Mouse (Mus musculus): Measurements from ENCODE around the gene Ece1. TPM values are rescaled to one million over a fixed set of nuclear protein-coding genes. Genes with fewer than 3 reads are reported as not detected.
A peak's percentile ranks its signal among the peaks of the same experiment; 100 is the strongest.
"Not testable (repeated sequence)": the region's sequence is repeated elsewhere in the genome, so short reads cannot be mapped to it uniquely, and the experiment has no call there.

Ece1 gene
- total RNA-seq, 2 experiments from 2014 or later = 65.0 to 78.0 TPM

- peak; percentile 41 for DNase-seq (ENCODE audit: low spot score)
These were observed 79.3 kb downstream of the Ece1 start for GRCm38 (mm10) chr4:137941131-137941844.

GRCm38 (mm10) chr4:137941871-137942781 lies 80.1 kb downstream of the Ece1 start:
- peak; percentile 88 for DNase-seq (ENCODE audit: low spot score)

GRCm38 (mm10) chr4:137942782-137943486 lies 80.9 kb downstream of the Ece1 start:
- peak; percentile 40 for DNase-seq (ENCODE audit: low spot score)

- peak; percentile 88 for DNase-seq (ENCODE audit: low spot score)
These were observed 81.5 kb downstream of the Ece1 start for GRCm38 (mm10) chr4:137943540-137943939.

DNA sequence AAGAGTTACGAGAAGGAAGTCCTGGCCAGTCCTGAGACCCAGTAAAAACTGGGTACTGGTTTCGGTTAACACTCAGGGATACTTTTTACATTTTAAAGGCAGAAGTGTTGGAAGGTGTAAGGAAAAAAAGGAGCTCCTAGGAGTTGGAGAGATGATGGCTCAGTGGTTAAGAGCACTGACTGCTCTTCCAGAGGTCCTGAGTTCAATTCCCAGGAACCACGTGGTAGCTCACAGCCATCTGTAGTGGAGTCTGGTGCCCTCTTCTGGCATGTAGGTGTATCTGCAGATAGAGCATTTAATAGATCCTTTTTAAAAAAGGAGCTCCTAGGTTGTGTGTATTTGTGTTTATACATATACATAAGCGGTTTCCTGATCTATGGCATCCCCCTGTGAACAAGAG lies 83.3 kb downstream of the Ece1 start:
- no peak for DNase-seq (ENCODE audit: low spot score)

DNA sequence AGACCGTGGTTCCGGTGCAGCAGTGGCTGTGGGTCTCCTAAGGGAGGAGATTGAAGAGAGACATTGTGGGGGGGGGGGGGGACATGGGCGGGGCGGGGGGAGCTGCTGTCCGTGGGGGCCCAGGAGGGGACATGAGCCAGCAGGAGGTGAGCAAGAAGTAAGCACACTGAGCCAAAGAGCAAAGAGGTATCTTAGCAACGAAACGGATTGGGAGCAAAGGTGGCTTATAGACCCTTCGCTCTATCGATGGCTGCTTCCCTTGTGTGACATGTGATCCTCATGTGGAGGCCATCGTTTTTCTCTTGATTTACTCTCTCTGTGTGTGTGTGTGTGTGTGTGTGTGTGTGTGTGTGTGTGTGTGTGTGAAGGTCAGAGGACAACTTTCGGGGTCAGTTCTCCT lies 84.4 kb downstream of the Ece1 start:
- DNase-seq (ENCODE audit: low spot score) = no peak

GRCm38 (mm10) chr4:137952840-137953239 lies 90.8 kb downstream of the Ece1 start:
- DNase-seq (ENCODE audit: low spot score) = peak; percentile 85

- DNase-seq (ENCODE audit: low spot score) = no peak
These were observed 92.1 kb downstream of the Ece1 start for GRCm38 (mm10) chr4:137954184-137954583.

GRCm38 (mm10) chr4:137954926-137955396 lies 92.9 kb downstream of the Ece1 start:
- DNase-seq (ENCODE audit: low spot score) = peak; percentile 75

DNA sequence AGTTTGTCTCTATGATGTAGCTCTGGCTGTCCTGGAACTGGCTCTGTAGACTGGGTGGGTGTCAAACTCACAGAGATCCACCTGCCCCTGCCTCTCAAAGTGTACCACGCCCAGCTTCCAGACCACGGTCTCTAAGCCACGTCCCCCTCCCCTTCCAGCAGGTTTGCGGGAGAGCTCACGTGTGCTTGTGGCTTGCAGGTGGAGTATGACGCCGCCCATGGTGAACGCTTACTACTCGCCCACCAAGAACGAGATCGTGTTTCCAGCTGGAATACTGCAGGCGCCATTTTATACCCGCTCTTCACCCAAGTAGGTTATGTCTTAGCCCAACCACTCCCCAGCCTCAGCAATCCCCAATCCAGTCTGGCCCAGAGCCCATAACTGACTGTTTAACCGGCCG lies 94.2 kb downstream of the Ece1 start:
- no peak for DNase-seq (ENCODE audit: low spot score)

GRCm38 (mm10) chr4:137959889-137960665 lies 98.0 kb downstream of the Ece1 start:
- DNase-seq (ENCODE audit: low spot score) = no peak

DNA sequence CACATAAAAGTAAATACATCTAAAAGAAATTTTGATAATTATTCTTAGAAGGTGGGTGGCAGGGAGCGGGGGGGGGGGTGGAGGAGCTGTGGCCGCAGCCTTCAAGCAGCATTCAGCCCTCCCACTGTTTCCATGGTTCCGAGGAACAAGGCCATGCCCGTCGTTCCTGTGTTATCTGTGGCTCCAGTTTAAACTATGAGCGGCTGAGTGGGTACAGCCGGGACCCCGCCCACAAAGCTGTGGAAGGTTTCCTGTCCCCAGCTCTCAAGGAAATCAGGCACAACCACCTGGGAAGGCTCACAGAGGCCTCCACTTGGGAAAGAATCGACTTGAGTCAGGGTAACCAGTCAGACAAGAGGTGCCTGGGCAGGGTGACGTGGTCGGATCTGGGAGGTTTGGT lies 98.7 kb downstream of the Ece1 start:
- no peak for DNase-seq (ENCODE audit: low spot score)

GRCm38 (mm10) chr4:137962643-137963350 lies 100.8 kb downstream of the Ece1 start:
- DNase-seq (ENCODE audit: low spot score) = no peak

GRCm38 (mm10) chr4:137963431-137963830 lies 101.4 kb downstream of the Ece1 start:
- DNase-seq (ENCODE audit: low spot score) = no peak

DNA sequence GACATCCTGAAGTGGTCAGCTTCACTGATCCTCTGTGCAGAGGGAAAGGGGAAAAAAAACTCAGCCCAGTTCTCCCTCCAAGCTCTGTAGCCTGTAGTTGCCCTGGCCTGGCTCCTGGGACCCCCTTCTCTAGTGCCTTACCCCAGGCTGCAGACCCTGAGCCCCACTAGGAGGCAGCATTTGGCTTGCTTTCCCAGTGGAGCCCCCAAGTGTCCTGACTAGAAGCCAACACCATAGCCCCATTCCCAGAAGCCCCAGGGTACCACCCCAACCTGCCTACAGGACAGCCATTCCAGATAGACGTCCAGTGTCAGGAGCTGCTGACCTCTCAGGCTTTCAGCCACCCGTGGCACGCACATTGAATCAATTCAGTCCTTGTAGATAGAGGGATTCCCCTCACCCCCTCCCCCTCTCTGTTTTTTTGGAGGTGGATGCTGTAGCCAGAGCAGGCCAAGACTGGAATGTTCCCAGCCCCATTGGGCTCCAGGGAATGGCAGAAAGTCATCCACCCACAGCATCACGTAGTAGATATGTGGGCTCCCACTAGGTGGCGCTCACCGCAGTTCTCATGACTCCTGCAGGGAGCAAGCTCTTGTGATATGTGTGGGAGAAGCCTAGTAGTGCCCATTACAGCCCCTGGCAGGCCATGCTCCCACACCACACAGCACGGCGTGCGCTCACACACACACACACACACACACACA lies 102.0 kb downstream of the Ece1 start:
- DNase-seq (ENCODE audit: low spot score) = peak; percentile 93

DNA sequence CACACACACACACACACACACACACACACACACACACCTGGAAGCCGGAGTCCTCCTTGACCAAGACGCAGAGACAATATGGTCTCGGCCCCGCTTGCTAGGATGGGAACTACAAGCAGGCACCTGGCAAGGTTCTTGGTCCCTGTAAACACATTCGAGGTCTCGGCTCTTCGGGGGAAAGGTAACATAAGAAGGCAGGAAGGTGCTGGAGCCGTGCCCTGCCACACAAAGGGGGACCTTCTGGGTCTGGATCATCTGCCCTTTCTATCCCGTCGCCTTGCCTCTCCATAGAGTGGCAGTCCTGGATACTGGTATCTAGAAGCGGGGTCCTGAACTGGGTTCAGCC lies 102.5 kb downstream of the Ece1 start:
- no peak for DNase-seq (ENCODE audit: low spot score)

- peak; percentile 79 for DNase-seq (ENCODE audit: low spot score)
These were observed 106.2 kb downstream of the Ece1 start for GRCm38 (mm10) chr4:137968203-137968602.

DNA sequence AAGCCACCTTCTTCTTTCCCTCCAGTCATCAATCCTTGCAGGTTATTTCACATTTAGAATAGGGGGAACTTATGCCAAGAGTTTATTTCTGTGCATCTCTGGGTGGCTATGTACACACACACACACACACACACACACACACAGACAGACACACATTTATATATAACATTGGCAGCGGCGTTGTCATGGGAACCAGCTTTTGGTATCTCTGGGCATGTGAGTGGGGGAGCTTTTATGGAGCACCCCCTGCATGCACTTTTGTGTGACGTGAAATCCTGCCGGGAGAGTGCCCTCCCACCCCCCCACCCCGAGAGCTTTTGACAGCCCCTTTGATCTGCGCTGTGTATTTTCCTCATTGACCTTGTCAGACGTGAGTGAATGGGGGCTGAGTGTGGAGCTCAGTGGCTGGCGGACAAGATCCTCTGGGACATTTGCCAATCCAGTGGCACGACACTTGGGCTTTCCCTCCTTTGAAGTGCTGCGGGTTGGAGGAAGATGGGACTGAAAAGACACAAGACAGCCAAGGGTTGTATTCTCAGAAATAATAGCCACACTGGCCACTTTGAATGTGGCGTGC lies 108.7 kb downstream of the Ece1 start:
- not testable (repeated sequence) for DNase-seq (ENCODE audit: low spot score)

DNA sequence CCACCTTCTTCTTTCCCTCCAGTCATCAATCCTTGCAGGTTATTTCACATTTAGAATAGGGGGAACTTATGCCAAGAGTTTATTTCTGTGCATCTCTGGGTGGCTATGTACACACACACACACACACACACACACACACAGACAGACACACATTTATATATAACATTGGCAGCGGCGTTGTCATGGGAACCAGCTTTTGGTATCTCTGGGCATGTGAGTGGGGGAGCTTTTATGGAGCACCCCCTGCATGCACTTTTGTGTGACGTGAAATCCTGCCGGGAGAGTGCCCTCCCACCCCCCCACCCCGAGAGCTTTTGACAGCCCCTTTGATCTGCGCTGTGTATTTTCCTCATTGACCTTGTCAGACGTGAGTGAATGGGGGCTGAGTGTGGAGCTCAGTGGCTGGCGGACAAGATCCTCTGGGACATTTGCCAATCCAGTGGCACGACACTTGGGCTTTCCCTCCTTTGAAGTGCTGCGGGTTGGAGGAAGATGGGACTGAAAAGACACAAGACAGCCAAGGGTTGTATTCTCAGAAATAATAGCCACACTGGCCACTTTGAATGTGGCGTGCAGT lies 112.9 kb downstream of the Ece1 start:
- DNase-seq (ENCODE audit: low spot score) = not testable (repeated sequence)
